Mouse (Mus musculus) hindbrain, embryonic 16.5 days (tissue): ENCODE measurements at regions not wholly inside any gene's neighbourhood (a gene's known extent, or its start where the extent isn't known, plus 50 kb on each side); places are given as distances from the start of the nearest gene placed in this dataset.
"Not testable (repeated sequence)": the region's sequence is repeated elsewhere in the genome, so short reads cannot be mapped to it uniquely, and the experiment has no call there.

Experiments used
- ATAC-seq: fragments of 200-750 bp; cut with Nextera tagmentation; 2 replicates; pipeline ENCODE4 v1.8.0; 2017; ENCODE audit warnings: moderate TSS enrichment, moderate library complexity
- H3K27ac ChIP-seq: fragments of 300-500 bp; sonication (generic); 2 replicates; pipeline ENCODE4 v1.5.1; 2014; ENCODE audit warnings: low read depth, mild to moderate bottlenecking, control low read depth, low read length, moderate library complexity
- H3K27me3 ChIP-seq: fragments of 300-500 bp; sonication (generic); replicated peaks from 2 replicates; pipeline ENCODE4 v1.6.1; 2014; ENCODE audit warnings: low read length; ENCODE audit not compliant: control insufficient read depth, insufficient read depth
- H3K36me3 ChIP-seq: fragments of 300-500 bp; sonication (generic); 2 replicates; pipeline ENCODE4 v1.6.1; 2014; ENCODE audit warnings: mild to moderate bottlenecking, low read length, moderate library complexity, mixed read lengths; ENCODE audit not compliant: control insufficient read depth, insufficient read depth
- H3K4me1 ChIP-seq: fragments of 300-500 bp; sonication (generic); 2 replicates; pipeline ENCODE4 v1.6.1; 2014; ENCODE audit warnings: low read depth, low read length; ENCODE audit not compliant: control insufficient read depth, insufficient read depth
- H3K4me2 ChIP-seq: fragments of 300-500 bp; sonication (generic); 2 replicates; pipeline ENCODE4 v1.6.1; 2014; ENCODE audit warnings: mild to moderate bottlenecking, low read length, control low read depth, moderate library complexity
- H3K4me3 ChIP-seq: fragments of 300-500 bp; sonication (generic); 2 replicates; pipeline ENCODE4 v1.5.1; 2014; ENCODE audit warnings: mild to moderate bottlenecking, low read length, control low read depth, moderate library complexity
- H3K9ac ChIP-seq: fragments of 300-500 bp; sonication (generic); 2 replicates; pipeline ENCODE4 v1.6.1; 2014; ENCODE audit warnings: low read depth, mild to moderate bottlenecking, control low read depth, low read length, moderate library complexity
- H3K9me3 ChIP-seq: fragments of 300-500 bp; sonication (generic); 2 replicates; pipeline ENCODE4 v1.6.1; 2014; ENCODE audit warnings: mild to moderate bottlenecking, low read length, moderate library complexity; ENCODE audit not compliant: control insufficient read depth
- WGBS: fragments of 180-500 bp; shearing (Covaris S2); extraction: QIAGEN DNeasy Blood & Tissue Kit; methylation state at CpG from one replicate; pipeline ENCODE4 v1.1.7; 2014; 5-methylcytosine and 5-hydroxymethylcytosine counted together

DNA sequence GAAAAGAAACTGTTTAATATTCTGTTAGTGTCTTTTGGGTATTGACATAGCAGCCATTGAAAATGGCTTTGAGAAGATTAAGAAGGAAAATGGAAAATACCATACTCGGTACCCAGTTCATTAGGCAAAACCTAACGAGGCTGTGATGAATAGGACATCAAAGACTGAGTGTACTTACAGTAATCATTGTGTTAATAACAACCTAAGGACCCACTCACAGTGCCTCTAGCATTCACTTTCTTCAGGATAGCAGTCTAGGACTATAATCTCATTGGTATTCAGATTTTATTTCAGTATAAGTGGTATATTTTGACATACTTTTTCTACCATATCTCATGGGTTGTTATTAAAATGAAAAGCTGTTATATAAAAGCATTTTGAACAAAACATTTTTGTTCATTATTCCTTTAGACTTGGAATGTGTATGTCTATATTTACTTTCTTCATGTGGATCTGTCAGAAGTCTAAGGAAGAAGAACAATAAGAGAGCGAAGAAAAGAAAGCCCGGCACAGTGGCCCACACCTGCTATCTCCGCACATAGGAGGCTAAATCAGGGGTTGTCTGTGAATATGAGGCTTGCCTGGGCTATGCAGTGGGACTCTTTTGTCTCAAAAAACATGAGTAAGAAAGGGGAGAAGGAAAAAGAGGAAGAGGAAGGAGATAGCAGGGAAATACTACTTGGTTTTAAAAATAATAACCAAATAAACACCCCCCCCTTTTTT lies 116.2 kb upstream of the Pou1f1 start:
- Histone ChIP-seq H3K4me3 (no peak overlapping the region), H3K27me3 (no peaks in the 10 kb centered on the region), H3K27ac (no peak overlapping the region), H3K9me3 (no peaks in the 10 kb centered on the region), H3K4me2 (no peak overlapping the region), H3K4me1 (no peaks in the 10 kb centered on the region), H3K36me3 (no peaks in the 10 kb centered on the region), H3K9ac (no peak overlapping the region)
- no peak for ATAC-seq
- 67% methylated on average over 5 of the region's 5 CpGs for WGBS

DNA sequence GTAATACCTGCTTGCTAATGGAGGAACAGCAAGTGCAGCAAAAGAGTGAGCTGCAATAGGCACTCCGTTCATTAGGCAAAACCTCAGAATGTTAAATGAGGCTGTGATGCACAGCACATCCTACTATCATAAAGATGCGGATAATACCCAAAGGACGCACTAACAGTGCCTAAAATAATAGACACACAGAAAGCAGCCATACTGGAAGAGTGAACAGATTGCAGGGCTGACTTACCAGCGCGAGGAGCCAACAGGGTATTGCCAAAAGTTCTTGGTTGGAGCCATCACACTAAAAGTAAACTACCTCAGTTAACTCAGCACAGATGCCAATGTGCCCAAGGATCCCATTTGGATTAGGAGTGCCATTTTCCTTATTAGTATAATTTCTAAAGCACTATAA lies 115.5 kb upstream of the Pou1f1 start:
- no peaks in the 10 kb centered on the region for H3K27me3 ChIP-seq
- H3K9me3 ChIP-seq, result no peaks in the 10 kb centered on the region
- no peak overlapping the region for H3K27ac ChIP-seq
- H3K4me2 ChIP-seq, result no peak overlapping the region
- H3K4me1 ChIP-seq, result no peaks in the 10 kb centered on the region
- ATAC-seq, result no peak
- no peak overlapping the region for H3K9ac ChIP-seq
- WGBS, result 74% methylated on average over 5 of the region's 5 CpGs
- no peak overlapping the region for H3K4me3 ChIP-seq
- H3K36me3 ChIP-seq, result no peaks in the 10 kb centered on the region

- H3K4me2 ChIP-seq, result no peak overlapping the region
- no peaks in the 10 kb centered on the region for H3K36me3 ChIP-seq
- WGBS, result 45% methylated on average over 3 of the region's 3 CpGs
- no peaks in the 10 kb centered on the region for H3K27me3 ChIP-seq
- H3K4me1 ChIP-seq, result no peaks in the 10 kb centered on the region
- no peak for ATAC-seq
- H3K4me3 ChIP-seq, result no peak overlapping the region
- no peak overlapping the region for H3K27ac ChIP-seq
- no peaks in the 10 kb centered on the region for H3K9me3 ChIP-seq
- no peak overlapping the region for H3K9ac ChIP-seq
These were observed 114.3 kb upstream of the Pou1f1 start for GRCm38 (mm10) chr16:65405824-65406556.

DNA sequence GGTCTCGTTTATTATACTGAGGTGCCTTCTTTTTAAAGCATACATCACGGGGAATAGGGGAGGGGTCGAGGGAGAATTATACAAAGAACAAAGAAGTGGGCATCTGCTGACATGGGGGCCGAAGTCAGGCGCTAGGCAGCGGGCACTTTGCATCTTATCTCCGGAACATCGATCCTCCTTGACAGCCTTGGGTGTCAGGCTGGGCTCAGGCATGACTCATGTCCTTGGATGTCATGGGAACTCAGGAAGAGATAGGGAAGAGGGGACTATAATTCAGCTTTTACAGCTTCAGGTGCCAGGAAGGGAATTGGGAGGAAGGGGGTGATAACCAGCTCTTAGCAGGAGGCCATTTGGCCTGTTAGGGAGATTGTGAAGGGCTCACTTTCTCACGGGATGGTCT lies 88.3 kb upstream of the Pou1f1 start:
- H3K4me2 ChIP-seq, H3K27me3 ChIP-seq, H3K9ac ChIP-seq, H3K4me3 ChIP-seq, H3K27ac ChIP-seq, H3K9me3 ChIP-seq, H3K36me3 ChIP-seq, H3K4me1 ChIP-seq, ATAC-seq: not testable (repeated sequence)
- 85% methylated on average over 9 of the region's 9 CpGs for WGBS

DNA sequence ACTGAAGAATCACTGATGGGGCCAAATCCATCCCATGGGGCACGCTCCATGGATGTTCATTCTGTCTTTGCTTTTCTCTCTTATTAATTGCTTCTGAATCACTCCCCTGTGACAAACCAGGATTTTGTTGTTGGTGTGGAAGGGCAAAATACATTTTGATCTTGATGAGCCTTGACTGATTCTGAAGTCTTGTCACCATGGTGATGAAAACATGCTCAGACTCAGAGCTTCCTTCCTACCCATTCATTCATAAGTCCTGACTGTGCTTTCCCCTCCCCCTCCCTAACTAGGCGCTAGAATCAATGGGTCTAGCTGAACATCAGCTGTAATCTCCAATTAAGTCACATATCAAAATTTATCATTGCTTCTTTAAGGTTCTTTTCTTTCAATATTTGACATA lies 84.2 kb upstream of the Pou1f1 start:
- no peak overlapping the region for H3K4me3 ChIP-seq
- 34% methylated on average over 2 of the region's 2 CpGs for WGBS
- H3K4me1 ChIP-seq, result no peaks in the 10 kb centered on the region
- no peak overlapping the region for H3K27ac ChIP-seq
- H3K9ac ChIP-seq, result no peak overlapping the region
- no peaks in the 10 kb centered on the region for H3K36me3 ChIP-seq
- no peaks in the 10 kb centered on the region for H3K27me3 ChIP-seq
- H3K4me2 ChIP-seq, result no peak overlapping the region
- H3K9me3 ChIP-seq, result no peaks in the 10 kb centered on the region
- ATAC-seq, result 0 out of 2 replicates have a peak, but pooled peaks have one; percentile 34

- ATAC-seq, result no peak
- H3K9ac ChIP-seq, result no peak overlapping the region
- H3K27me3 ChIP-seq, result no peaks in the 10 kb centered on the region
- no peaks in the 10 kb centered on the region for H3K36me3 ChIP-seq
- no peak overlapping the region for H3K4me2 ChIP-seq
- H3K9me3 ChIP-seq, result no peaks in the 10 kb centered on the region
- no peaks in the 10 kb centered on the region for H3K4me1 ChIP-seq
- no peak overlapping the region for H3K27ac ChIP-seq
- WGBS, result 56% methylated on average over 4 of the region's 4 CpGs
- H3K4me3 ChIP-seq, result no peak overlapping the region
These were observed 78.4 kb upstream of the Pou1f1 start for GRCm38 (mm10) chr16:65441954-65442353.

DNA sequence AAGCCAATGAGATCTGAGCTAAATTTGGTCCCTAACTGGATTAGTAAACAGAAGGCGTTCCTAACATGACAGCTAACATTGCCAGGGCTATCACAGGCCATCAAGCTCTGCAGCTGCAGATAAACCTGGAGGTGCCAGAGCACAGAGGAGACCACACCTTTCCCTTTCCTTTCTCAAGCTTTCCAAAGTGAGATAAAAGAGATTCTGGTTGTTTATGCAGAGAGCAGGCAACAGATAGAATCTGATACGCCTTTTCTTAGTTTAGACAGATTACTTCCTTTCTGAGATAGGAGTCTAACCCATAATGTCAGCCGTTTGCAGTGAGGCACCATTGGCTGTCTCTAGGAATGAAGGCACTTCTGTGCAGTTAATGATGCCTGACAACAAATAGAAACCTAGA lies 71.5 kb upstream of the Pou1f1 start:
- H3K27ac ChIP-seq, result no peak overlapping the region
- H3K4me2 ChIP-seq, result no peak overlapping the region
- H3K4me3 ChIP-seq, result no peak overlapping the region
- 73% methylated on average over 3 of the region's 3 CpGs for WGBS
- ATAC-seq, result no peak
- H3K36me3 ChIP-seq, result no peaks in the 10 kb centered on the region
- H3K9ac ChIP-seq, result no peak overlapping the region
- H3K4me1 ChIP-seq, result no peaks in the 10 kb centered on the region
- H3K27me3 ChIP-seq, result no peaks in the 10 kb centered on the region
- no peaks in the 10 kb centered on the region for H3K9me3 ChIP-seq

- Histone ChIP-seq H3K27me3 (no peaks in the 10 kb centered on the region), H3K36me3 (no peaks in the 10 kb centered on the region), H3K4me2 (no peak overlapping the region), H3K9ac (no peak overlapping the region), H3K27ac (no peak overlapping the region), H3K4me3 (no peak overlapping the region), H3K9me3 (no peaks in the 10 kb centered on the region), H3K4me1 (no peaks in the 10 kb centered on the region)
- ATAC-seq, result no peak
- 77% methylated on average over 5 of the region's 5 CpGs for WGBS
These were observed 69.6 kb upstream of the Pou1f1 start for GRCm38 (mm10) chr16:65450706-65451105.

DNA sequence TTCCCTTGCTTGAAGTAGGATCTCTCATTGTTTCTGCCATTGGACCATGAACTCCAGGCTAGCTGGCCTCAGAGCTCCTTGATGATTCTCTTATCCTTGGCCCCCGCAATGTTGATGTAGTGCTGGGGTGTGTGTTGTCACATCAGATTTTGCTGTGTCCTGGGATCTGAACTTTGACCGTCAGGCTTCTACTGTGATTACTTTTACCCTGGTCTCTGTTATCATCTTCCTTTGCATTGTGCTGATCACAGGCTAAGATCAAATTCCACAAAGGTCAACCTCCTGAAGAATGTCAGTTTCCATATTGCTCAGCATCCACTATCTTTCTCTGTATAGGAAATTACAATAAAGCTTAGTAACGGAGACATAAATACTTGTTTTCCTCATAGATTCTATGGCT lies 68.4 kb upstream of the Pou1f1 start:
- no peaks in the 10 kb centered on the region for H3K4me1 ChIP-seq
- H3K9me3 ChIP-seq, result no peaks in the 10 kb centered on the region
- H3K9ac ChIP-seq, result no peak overlapping the region
- H3K27me3 ChIP-seq, result no peaks in the 10 kb centered on the region
- 86% methylated on average over 3 of the region's 3 CpGs for WGBS
- no peak overlapping the region for H3K4me3 ChIP-seq
- no peak overlapping the region for H3K4me2 ChIP-seq
- ATAC-seq, result no peak
- no peaks in the 10 kb centered on the region for H3K36me3 ChIP-seq
- no peak overlapping the region for H3K27ac ChIP-seq
